Mouse (Mus musculus) B cell, adult 67 days (primary cell): Measurements from ENCODE around the gene Zfp617. TPM values are rescaled to one million over a fixed set of nuclear protein-coding genes. Genes with fewer than 3 reads are reported as not detected.

Experiments
- total RNA-seq, 2 experiments: library from RNA; stranded (reverse); gene quantifications; 4 replicates each; pipeline ENCODE4 v1.2.4; 2023

The Zfp617 gene
- total RNA-seq = 10 to 100 TPM; 17.0 to 24.0 TPM

DNA sequence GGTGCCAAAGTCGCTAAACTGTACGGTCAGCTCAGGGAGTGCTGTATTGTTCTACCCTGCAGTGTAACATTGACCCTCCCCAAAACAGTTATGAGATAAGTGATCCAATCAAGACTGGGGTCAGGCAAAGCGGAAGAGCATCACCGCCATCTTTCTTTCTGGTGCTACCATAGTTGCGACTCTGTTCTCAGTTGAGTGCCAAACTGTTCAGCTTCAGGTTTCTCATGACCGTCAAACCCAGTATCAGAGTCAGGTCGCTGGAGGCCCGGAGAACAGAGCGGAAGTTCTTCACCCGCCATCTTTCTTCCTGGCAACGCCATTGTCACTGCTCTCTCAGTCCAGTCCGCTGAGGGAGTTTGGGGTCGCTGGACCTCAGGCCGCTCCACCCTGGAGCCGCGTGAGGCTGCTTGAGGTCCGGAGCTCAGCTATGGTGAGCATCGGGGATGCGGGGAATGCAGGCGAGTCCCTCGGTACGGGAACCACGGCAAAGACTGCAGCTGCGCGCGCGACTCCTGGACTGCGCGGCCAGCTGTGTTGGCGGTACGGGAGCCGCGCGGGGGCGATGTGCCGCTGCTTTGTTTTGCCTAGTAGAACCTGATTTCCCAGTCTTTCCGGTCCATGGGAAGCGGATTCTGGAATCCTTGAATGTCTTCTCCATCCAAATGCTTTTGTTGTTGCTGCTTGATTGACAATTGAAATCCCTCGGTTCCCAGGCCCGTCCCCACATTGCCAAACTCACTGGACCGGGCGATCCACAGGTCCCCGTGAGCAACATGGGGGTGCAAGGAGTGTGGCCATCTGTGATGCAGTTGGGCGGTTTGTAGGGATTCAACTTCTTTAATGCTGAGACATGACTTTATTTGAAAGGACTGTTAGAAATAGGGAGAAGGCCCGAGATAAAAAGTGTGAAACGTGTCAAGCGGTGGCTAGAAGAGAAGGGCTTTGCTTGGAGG is at the start of gene Zfp617, which contains the start of gene Zfp882:
Gene Zfp617 (plus strand): TSS at position 327 of the 953 bp plus-strand sequence.
Gene Zfp882 (plus strand): TSS at position 300 of the 953 bp plus-strand sequence.

GRCm38 (mm10) chr8:71881618-71882274 is 26.7 kb upstream of the Zfp617 start, which contains the start of gene Zfp709:
Gene Zfp709, plus strand, starts transcription at chr8:71882019.

GRCm38 (mm10) chr8:71950482-71951221 is 42.2 kb downstream of the Zfp617 start, which contains the start of gene Zfp961:
Gene Zfp961, plus strand, starts transcription at chr8:71951038.

Other genes starting within 250 kb of the Zfp617 start
- 1 to 10 TPM in 1 of 2 experiments, under 1 TPM in 1; 0.12 to 1.9 TPM for gene Unc13a, start 236.9 kb upstream of the Zfp617 start, total RNA-seq
- gene Jak3, start 232.3 kb upstream of the Zfp617 start, total RNA-seq = 10 to 100 TPM; 81.2 to 87.3 TPM
- gene Insl3, start 219.4 kb upstream of the Zfp617 start, total RNA-seq = 10 to 100 TPM; 31.2 to 43.9 TPM
- under 1 TPM; 0.70 to 0.83 TPM for gene B3gnt3, start 206.8 kb upstream of the Zfp617 start, total RNA-seq
- gene Fcho1, start 182.9 kb upstream of the Zfp617 start, total RNA-seq = 100 to 1,000 TPM; 204 to 208 TPM
- gene Zfp709, start 26.6 kb upstream of the Zfp617 start, total RNA-seq = 10 to 100 TPM in 1 of 2 experiments, 1 to 10 TPM in 1; 7.7 to 15.4 TPM
- 10 to 100 TPM in 1 of 2 experiments, 1 to 10 TPM in 1; 9.3 to 15.1 TPM for gene Zfp882, start within 50 bp of the Zfp617 start, total RNA-seq
- 10 to 100 TPM; 32.9 to 37.5 TPM for gene Zfp961, start 42.4 kb downstream of the Zfp617 start, total RNA-seq
- 100 to 1,000 TPM; 194 to 214 TPM for gene Cyp4f18, start 101.0 kb downstream of the Zfp617 start, total RNA-seq
- not detected for gene Olfr372, start 132.6 kb downstream of the Zfp617 start, total RNA-seq
- not detected for gene Olfr373, start 174.5 kb downstream of the Zfp617 start, total RNA-seq
- under 1 TPM; 0.09 to 0.27 TPM for gene Olfr374, start 198.4 kb downstream of the Zfp617 start, total RNA-seq
- 100 to 1,000 TPM; 241 to 290 TPM for gene Tpm4, start 226.3 kb downstream of the Zfp617 start, total RNA-seq